Mouse (Mus musculus): ENCODE measurements at regions not wholly inside any gene's neighbourhood (a gene's known extent, or its start where the extent isn't known, plus 50 kb on each side); places are given as distances from the start of the nearest gene placed in this dataset.

DNA sequence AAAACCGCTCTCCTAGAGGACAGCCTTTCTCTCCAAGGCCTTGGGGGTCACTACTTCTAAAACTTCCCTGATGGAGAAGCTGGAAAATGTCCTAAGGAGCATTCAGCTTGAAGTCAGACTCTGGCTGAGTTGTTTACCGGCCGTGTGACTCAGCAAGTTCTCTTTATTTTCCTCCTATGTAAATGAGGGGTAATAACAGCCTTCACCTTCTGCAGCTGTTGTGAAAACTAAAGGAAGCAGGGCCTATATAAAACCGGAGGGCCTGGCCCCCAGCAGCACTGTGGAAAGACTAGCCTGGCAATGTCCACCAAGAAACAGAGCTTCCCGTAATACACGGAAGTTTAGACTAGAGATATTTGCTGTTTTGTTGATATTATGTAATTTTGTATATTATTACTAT lies 69.7 kb upstream of the Cited2 start:
- no peaks in the 10 kb centered on the region for H3K36me3 ChIP-seq (ENCODE audit: control insufficient read depth, insufficient read depth, low read length)
- ATAC-seq (ENCODE audit: insufficient read depth, low FRiP score) = no peak
- no peaks in the 10 kb centered on the region for H3K27me3 ChIP-seq (ENCODE audit: control insufficient read depth, insufficient read depth, low read length)
- no peak overlapping the region for H3K4me3 ChIP-seq (replicated peaks; ENCODE audit: low read length)
- no peak overlapping the region for H3K27ac ChIP-seq (ENCODE audit: low read length)
- H3K9me3 ChIP-seq (replicated peaks; ENCODE audit: control insufficient read depth, low read length) = no peaks in the 10 kb centered on the region
- no peak overlapping the region for H3K4me2 ChIP-seq (ENCODE audit: low read depth, low read length)
- H3K4me1 ChIP-seq (ENCODE audit: control insufficient read depth, insufficient read depth, low read length) = peaks cover 5% of the 10 kb centered on the region; the same call in 1 of the 2 replicates
- WGBS = 45% methylated on average over 6 of the region's 6 CpGs
- no peak overlapping the region for H3K9ac ChIP-seq (ENCODE audit: low read length)

DNA sequence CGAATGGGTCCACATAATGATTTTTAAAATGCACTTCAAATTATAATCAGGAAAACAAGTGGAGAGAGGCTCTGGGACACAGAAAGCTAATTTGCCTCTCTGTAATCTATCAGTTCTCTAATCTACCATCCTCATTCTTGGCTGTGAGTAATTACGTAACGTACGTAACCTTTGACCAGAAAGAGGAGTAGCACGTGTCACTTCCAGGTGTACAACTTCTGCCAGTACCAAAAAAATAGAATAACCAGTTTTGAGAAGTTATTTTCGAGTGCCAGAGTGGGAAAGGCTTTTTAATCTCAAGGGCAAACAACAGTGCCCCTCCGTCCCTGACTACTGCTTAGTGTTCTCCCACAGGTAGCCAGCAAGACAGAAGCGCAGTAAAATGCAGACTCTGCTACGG lies 69.2 kb upstream of the Cited2 start:
- ATAC-seq (ENCODE audit: insufficient read depth, low FRiP score) = no peak

DNA sequence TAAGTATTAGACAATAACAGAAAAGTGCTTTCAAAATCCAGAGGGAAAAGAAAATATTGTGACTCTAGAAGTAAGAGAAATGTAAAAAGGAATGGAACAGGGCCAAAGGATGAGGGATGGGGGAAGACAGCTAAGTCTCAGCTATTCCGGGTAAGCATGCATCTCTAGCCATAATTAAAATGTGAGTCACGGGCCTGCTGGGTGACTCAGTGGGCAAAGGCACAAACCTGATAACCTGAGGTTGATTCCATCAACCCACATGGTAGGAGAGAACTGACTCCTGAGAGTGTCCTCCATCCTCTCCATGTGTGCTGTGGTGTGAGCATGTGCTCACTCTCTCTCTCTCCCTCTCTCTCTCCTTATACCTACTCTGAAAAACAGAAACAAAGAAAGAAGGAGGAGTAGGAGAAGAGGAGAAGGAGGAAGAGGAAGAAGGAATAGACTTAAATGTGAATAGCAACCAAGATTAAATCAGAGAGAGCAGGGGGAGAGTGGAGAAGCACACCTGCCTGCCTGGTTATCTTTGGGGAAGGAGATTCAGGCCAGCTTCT lies 68.6 kb upstream of the Cited2 start:
- Histone ChIP-seq H3K9ac (ENCODE audit: low read length) (no peak overlapping the region), H3K4me3 (replicated peaks; ENCODE audit: low read length) (no peak overlapping the region), H3K4me1 (ENCODE audit: control insufficient read depth, insufficient read depth, low read length) (peaks cover 5% of the 10 kb centered on the region; the same call in 1 of the 2 replicates), H3K4me2 (ENCODE audit: low read depth, low read length) (no peak overlapping the region), H3K9me3 (replicated peaks; ENCODE audit: control insufficient read depth, low read length) (no peaks in the 10 kb centered on the region), H3K36me3 (ENCODE audit: control insufficient read depth, insufficient read depth, low read length) (no peaks in the 10 kb centered on the region), H3K27ac (ENCODE audit: low read length) (no peak overlapping the region), H3K27me3 (ENCODE audit: control insufficient read depth, insufficient read depth, low read length) (no peaks in the 10 kb centered on the region)
- ATAC-seq (ENCODE audit: insufficient read depth, low FRiP score) = no peak
- 65% methylated on average over 2 of the region's 2 CpGs for WGBS

More for the DNA sequence above, 69.2 kb upstream of the Cited2 start:
- 64% methylated on average over 9 of the region's 9 CpGs for WGBS
- H3K36me3 ChIP-seq (ENCODE audit: control insufficient read depth, insufficient read depth, low read length) = no peaks in the 10 kb centered on the region
- H3K27me3 ChIP-seq (ENCODE audit: control insufficient read depth, insufficient read depth, low read length) = no peaks in the 10 kb centered on the region
- no peak overlapping the region for H3K4me3 ChIP-seq (replicated peaks; ENCODE audit: low read length)
- H3K27ac ChIP-seq (ENCODE audit: low read length) = no peak overlapping the region
- H3K4me1 ChIP-seq (ENCODE audit: control insufficient read depth, insufficient read depth, low read length) = peaks cover 5% of the 10 kb centered on the region; the same call in 1 of the 2 replicates
- H3K9me3 ChIP-seq (replicated peaks; ENCODE audit: control insufficient read depth, low read length) = no peaks in the 10 kb centered on the region
- no peak overlapping the region for H3K4me2 ChIP-seq (ENCODE audit: low read depth, low read length)
- H3K9ac ChIP-seq (ENCODE audit: low read length) = no peak overlapping the region

DNA sequence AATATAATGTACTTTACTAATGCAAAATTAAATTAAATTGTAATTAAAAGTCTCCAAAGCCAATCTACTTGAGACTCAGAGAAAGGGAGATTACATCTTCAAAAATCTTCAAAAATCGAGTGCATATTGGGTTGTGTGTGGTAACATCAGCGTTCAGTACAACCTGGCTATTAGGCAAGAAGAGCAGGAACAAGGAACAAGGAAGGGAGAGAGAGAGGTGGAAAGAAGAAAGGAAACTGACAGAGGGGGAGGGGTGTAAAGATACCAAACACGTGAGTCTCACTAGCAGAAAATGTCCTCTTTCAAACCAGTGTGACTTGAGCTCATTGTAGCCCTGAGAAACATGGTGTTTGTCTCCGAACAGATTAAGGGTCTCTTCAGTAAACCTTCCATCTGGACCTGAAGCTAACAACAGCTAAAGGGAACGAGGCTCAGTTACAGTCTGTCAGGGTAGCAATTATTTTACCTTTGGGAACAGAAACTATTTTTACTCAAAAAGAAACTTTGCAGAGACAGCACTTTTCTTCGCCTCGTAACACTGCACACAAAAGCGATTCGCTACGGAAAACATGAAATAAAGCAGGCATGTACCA lies 67.5 kb upstream of the Cited2 start:
- no peak overlapping the region for H3K4me3 ChIP-seq (replicated peaks; ENCODE audit: low read length)
- H3K4me2 ChIP-seq (ENCODE audit: low read depth, low read length) = no peak overlapping the region
- ATAC-seq (ENCODE audit: insufficient read depth, low FRiP score) = no peak
- no peak overlapping the region for H3K9ac ChIP-seq (ENCODE audit: low read length)
- 66% methylated on average over 10 of the region's 10 CpGs for WGBS
- H3K27ac ChIP-seq (ENCODE audit: low read length) = no peak overlapping the region
- H3K27me3 ChIP-seq (ENCODE audit: control insufficient read depth, insufficient read depth, low read length) = no peaks in the 10 kb centered on the region
- peaks cover 5% of the 10 kb centered on the region; the same call in 1 of the 2 replicates for H3K4me1 ChIP-seq (ENCODE audit: control insufficient read depth, insufficient read depth, low read length)
- H3K36me3 ChIP-seq (ENCODE audit: control insufficient read depth, insufficient read depth, low read length) = no peaks in the 10 kb centered on the region
- no peaks in the 10 kb centered on the region for H3K9me3 ChIP-seq (replicated peaks; ENCODE audit: control insufficient read depth, low read length)

DNA sequence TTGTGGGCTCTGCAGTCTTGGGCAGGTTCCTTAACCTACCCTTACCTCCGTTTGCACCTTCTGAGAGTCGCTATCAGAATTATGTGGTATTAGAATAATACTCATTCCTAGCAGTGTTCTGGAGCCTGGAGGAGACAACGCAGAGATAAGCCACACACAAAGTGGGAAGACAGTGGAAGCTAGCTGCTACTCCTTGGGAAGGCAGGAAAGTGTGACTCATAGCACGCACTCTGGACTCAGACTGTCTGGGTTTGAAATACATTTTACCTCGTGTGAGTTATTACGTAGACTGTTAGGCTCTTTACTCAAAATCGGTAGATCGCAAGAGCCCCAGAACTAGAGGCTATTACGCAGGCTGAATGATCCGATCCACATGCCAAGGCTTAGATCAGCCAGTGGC lies 66.7 kb upstream of the Cited2 start:
- ATAC-seq (ENCODE audit: insufficient read depth, low FRiP score) = no peak
- Histone ChIP-seq H3K4me2 (ENCODE audit: low read depth, low read length) (no peak overlapping the region), H3K9me3 (replicated peaks; ENCODE audit: control insufficient read depth, low read length) (no peaks in the 10 kb centered on the region), H3K27ac (ENCODE audit: low read length) (no peak overlapping the region), H3K36me3 (ENCODE audit: control insufficient read depth, insufficient read depth, low read length) (no peaks in the 10 kb centered on the region), H3K4me1 (ENCODE audit: control insufficient read depth, insufficient read depth, low read length) (peaks cover 5% of the 10 kb centered on the region; the same call in 1 of the 2 replicates), H3K27me3 (ENCODE audit: control insufficient read depth, insufficient read depth, low read length) (no peaks in the 10 kb centered on the region), H3K9ac (ENCODE audit: low read length) (no peak overlapping the region), H3K4me3 (replicated peaks; ENCODE audit: low read length) (no peak overlapping the region)
- 72% methylated on average over 10 of the region's 10 CpGs for WGBS

DNA sequence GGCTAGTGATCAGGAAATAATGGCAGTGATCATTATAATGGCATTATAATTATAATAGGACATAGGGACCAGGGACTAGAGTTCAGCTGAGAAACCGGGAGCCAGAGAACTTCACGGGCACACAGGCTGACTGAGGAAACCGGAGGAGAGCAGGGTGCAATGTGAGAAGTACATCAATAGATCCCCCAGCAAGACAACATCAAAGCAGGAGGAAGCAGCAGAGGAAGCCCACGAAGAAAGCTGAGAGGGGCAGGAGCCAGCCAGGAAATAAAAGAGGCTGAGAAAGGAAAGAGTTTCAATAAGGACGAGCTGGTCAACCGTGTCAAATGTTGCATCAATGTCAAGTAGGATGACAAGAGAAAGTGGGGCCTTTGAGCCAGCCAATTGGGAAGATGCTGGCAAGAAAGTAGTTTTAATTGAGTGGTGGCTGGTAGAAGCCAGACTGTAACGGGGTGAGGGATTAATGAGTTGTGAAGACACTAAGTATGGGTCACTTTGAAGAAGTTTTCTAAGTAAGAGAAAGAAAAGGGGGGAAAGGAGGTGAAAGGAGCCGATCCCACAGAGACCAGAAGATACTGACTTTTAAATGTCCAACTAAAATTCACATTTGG lies 66.0 kb upstream of the Cited2 start:
- 41% methylated on average over 8 of the region's 8 CpGs for WGBS
- no peak for ATAC-seq (ENCODE audit: insufficient read depth, low FRiP score)
- Histone ChIP-seq H3K4me1 (ENCODE audit: control insufficient read depth, insufficient read depth, low read length) (peaks cover 5% of the 10 kb centered on the region; the same call in 1 of the 2 replicates), H3K27ac (ENCODE audit: low read length) (no peak overlapping the region), H3K9ac (ENCODE audit: low read length) (no peak overlapping the region), H3K9me3 (replicated peaks; ENCODE audit: control insufficient read depth, low read length) (no peaks in the 10 kb centered on the region), H3K4me3 (replicated peaks; ENCODE audit: low read length) (no peak overlapping the region), H3K36me3 (ENCODE audit: control insufficient read depth, insufficient read depth, low read length) (no peaks in the 10 kb centered on the region), H3K27me3 (ENCODE audit: control insufficient read depth, insufficient read depth, low read length) (no peaks in the 10 kb centered on the region), H3K4me2 (ENCODE audit: low read depth, low read length) (no peak overlapping the region)

DNA sequence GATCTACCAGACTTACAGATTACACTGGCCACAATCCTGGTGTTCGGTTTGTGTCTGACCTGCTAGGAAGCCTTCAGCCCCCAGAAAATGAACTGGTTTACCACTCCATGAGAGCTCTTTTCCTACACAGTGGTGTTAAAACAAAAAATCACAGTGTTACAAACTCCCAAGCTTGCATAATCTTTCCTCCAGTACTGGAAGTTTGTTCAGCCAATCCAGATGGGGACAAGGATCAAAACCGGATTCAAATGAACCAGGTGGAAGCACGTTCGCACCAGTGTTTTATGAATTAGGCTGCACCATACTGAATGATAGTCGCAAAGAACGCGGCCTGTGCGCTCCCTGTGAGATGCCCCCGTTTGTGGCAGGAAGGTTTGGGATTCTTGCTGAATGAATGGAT lies 63.4 kb upstream of the Cited2 start:
- WGBS = 92% methylated on average over 9 of the region's 9 CpGs
- H3K4me2 ChIP-seq (ENCODE audit: low read depth, low read length) = no peak overlapping the region
- no peak for ATAC-seq (ENCODE audit: insufficient read depth, low FRiP score)
- no peaks in the 10 kb centered on the region for H3K27me3 ChIP-seq (ENCODE audit: control insufficient read depth, insufficient read depth, low read length)
- H3K9me3 ChIP-seq (replicated peaks; ENCODE audit: control insufficient read depth, low read length) = no peaks in the 10 kb centered on the region
- no peaks in the 10 kb centered on the region for H3K4me1 ChIP-seq (ENCODE audit: control insufficient read depth, insufficient read depth, low read length)
- H3K27ac ChIP-seq (ENCODE audit: low read length) = no peak overlapping the region
- no peak overlapping the region for H3K9ac ChIP-seq (ENCODE audit: low read length)
- no peaks in the 10 kb centered on the region for H3K36me3 ChIP-seq (ENCODE audit: control insufficient read depth, insufficient read depth, low read length)
- no peak overlapping the region for H3K4me3 ChIP-seq (replicated peaks; ENCODE audit: low read length)

DNA sequence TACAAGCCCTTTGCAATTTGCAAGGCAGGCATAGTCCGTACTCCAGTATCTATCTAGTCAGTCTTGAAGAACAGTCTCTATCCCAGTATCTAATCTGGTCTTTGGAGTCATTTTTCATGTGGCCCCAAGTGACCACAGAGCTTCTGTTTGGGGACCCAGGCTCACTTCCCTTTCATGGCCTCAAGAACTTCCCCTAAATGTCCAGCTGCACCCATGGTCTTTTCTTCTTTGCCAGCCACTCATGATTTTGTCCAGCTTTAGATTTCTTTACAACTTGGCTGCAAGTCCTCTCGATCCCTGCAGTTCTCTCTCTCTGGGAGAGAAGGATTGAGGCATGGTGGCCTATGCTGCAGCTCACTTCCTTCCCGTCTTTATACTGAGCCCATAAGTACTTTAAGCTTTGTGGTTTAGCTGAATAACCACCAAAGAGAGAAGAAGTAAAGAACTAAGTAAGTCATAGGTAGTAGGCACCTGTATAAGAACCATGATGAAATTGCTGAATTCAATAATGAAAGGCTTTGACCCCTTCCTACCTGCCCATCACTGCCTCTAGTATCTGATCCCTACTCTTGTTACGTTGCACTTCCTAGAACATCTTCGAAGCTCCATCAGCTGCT lies 62.1 kb upstream of the Cited2 start:
- no peaks in the 10 kb centered on the region for H3K36me3 ChIP-seq (ENCODE audit: control insufficient read depth, insufficient read depth, low read length)
- WGBS = 94% methylated on average over 5 of the region's 5 CpGs

DNA sequence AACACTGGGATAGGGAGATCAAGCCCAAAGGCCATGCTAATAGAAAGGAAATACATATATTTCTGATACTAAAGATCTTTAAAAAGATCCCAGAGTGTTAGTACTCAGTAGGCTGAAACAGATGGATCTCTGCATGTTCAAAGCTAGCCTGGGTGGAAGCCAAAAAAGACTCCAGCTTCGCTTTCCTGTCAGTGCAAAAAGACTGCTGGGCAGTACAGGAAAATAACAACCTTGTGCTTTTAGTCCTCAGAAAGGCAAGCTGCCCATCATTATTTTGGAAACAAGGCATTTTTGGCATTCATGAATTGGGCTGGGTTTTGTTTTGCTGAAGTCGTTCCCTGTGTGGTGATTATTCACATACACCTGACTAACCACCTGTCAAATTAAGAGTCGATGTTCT lies 56.9 kb upstream of the Cited2 start:
- ATAC-seq (ENCODE audit: insufficient read depth, low FRiP score) = no peak
- Histone ChIP-seq H3K36me3 (ENCODE audit: control insufficient read depth, insufficient read depth, low read length) (no peaks in the 10 kb centered on the region), H3K4me3 (replicated peaks; ENCODE audit: low read length) (no peak overlapping the region), H3K4me2 (ENCODE audit: low read depth, low read length) (no peak overlapping the region), H3K27me3 (ENCODE audit: control insufficient read depth, insufficient read depth, low read length) (no peaks in the 10 kb centered on the region), H3K27ac (ENCODE audit: low read length) (no peak overlapping the region), H3K9ac (ENCODE audit: low read length) (no peak overlapping the region), H3K9me3 (replicated peaks; ENCODE audit: control insufficient read depth, low read length) (no peaks in the 10 kb centered on the region), H3K4me1 (ENCODE audit: control insufficient read depth, insufficient read depth, low read length) (no peaks in the 10 kb centered on the region)
- 64% methylated on average over 3 of the region's 3 CpGs for WGBS

More for the DNA sequence above, 62.1 kb upstream of the Cited2 start:
- no peak overlapping the region for H3K9ac ChIP-seq (ENCODE audit: low read length)
- ATAC-seq (ENCODE audit: insufficient read depth, low FRiP score) = no peak
- H3K4me3 ChIP-seq (replicated peaks; ENCODE audit: low read length) = no peak overlapping the region
- no peaks in the 10 kb centered on the region for H3K4me1 ChIP-seq (ENCODE audit: control insufficient read depth, insufficient read depth, low read length)
- H3K9me3 ChIP-seq (replicated peaks; ENCODE audit: control insufficient read depth, low read length) = no peaks in the 10 kb centered on the region
- no peak overlapping the region for H3K27ac ChIP-seq (ENCODE audit: low read length)
- H3K4me2 ChIP-seq (ENCODE audit: low read depth, low read length) = no peak overlapping the region
- no peaks in the 10 kb centered on the region for H3K27me3 ChIP-seq (ENCODE audit: control insufficient read depth, insufficient read depth, low read length)

Measured in stomach, embryonic 16.5 days (tissue).